In genomic region chr9:29325137-29325536, GRCm38 (mm10) we compare ENCODE assay signal across 21 mouse cellular contexts.
DNase-seq lines count a peak whose midpoint lies in the region; ATAC-seq and TF ChIP-seq lines count a peak whose summit lies in the region.
"Had no signal": no experiment of that assay in that cellular context is flagged by ENCODE, and none has a peak within 500 bp of the region (broad histone marks: within the 10 kb centered on the region; RNA-seq: fewer than 3 reads in every experiment).

No protein-coding gene starts in this region.

- no peak for ATAC-seq in lung, embryonic 14.5 days (ENCODE audit: insufficient read depth)
- ATAC-seq in lung, postnatal 0 days: no peak
- ATAC-seq: activated CD4-positive, CD25-positive, alpha-beta regulatory T cell, adult 4 months; hindbrain, embryonic 16.5 days; inflammation-experienced regulatory T-cells, adult 6 months; intestine, postnatal 0 days had no signal

- H3K36me3 ChIP-seq in lung, embryonic 14.5 days (ENCODE audit: insufficient read depth): no peaks in the 10 kb centered on the region
- H3K36me3 ChIP-seq in lung, postnatal 0 days (ENCODE audit: insufficient read depth, low read length): no peaks in the 10 kb centered on the region
- H3K36me3 ChIP-seq: embryonic facial prominence, embryonic 13.5 days; forebrain, embryonic 12.5 days; hindbrain, embryonic 12.5 days had no signal

- no peak overlapping the region for H3K27ac ChIP-seq in lung, embryonic 14.5 days (ENCODE audit: low read depth)
- no peak overlapping the region for H3K27ac ChIP-seq in lung, postnatal 0 days (ENCODE audit: low read length)
- H3K27ac ChIP-seq: embryonic facial prominence, embryonic 13.5 days; forebrain, embryonic 12.5 days; heart, adult 2 months; hindbrain, embryonic 12.5 days had no signal

- H3K4me1 ChIP-seq in lung, embryonic 14.5 days (ENCODE audit: insufficient read depth): no peaks in the 10 kb centered on the region; the same call in 1 of the 2 replicates
- no peaks in the 10 kb centered on the region for H3K4me1 ChIP-seq in lung, postnatal 0 days (ENCODE audit: insufficient read depth, low read depth, low read length)
- H3K4me1 ChIP-seq: embryonic facial prominence, embryonic 13.5 days; forebrain, embryonic 12.5 days; hindbrain, embryonic 12.5 days had no signal

- TF ChIP-seq EP300 in lung, postnatal 0 days (IDR thresholded peaks at IDR 0.05): no peak

- no peak overlapping the region for H3K4me3 ChIP-seq in lung, embryonic 14.5 days (ENCODE audit: low read depth, low read length)
- H3K4me3 ChIP-seq in lung, postnatal 0 days (ENCODE audit: low read depth, low read length): no peak overlapping the region
- H3K4me3 ChIP-seq: embryonic facial prominence, embryonic 13.5 days; forebrain, embryonic 12.5 days; heart, adult 2 months; hindbrain, embryonic 12.5 days had no signal

- no peaks in the 10 kb centered on the region for H3K9me3 ChIP-seq in lung, embryonic 14.5 days (ENCODE audit: low read depth, low read length)
- H3K9me3 ChIP-seq in lung, postnatal 0 days (ENCODE audit: low read length): no peaks in the 10 kb centered on the region
- H3K9me3 ChIP-seq: embryonic facial prominence, embryonic 13.5 days; forebrain, embryonic 12.5 days; hindbrain, embryonic 12.5 days had no signal

- WGBS in lung, embryonic 14.5 days: 72% methylated on average over 8 of the region's 8 CpGs
- 74% methylated on average over 8 of the region's 8 CpGs for WGBS in lung, postnatal 0 days

- no peak for TF ChIP-seq CTCF in lung, embryonic 14.5 days (IDR thresholded peaks at IDR 0.05; ENCODE audit: low read depth)
- TF ChIP-seq CTCF in lung, postnatal 0 days (IDR thresholded peaks at IDR 0.05): no peak

- DNase-seq in cerebellum, adult 8-10 months: peak; percentile 17
- DNase-seq in cerebellum, adult 11 months: no peak
- peak; percentile 11 to 16 for DNase-seq in heart, postnatal 10 days
- DNase-seq in heart, adult 8-10 months (ENCODE audit: low spot score): no peak
- DNase-seq in lung, embryonic 14.5 days: peak; percentile 20
- DNase-seq in lung, postnatal 0 days (ENCODE audit: low spot score): no peak
- DNase-seq in brain, adult 2 months (ENCODE audit: low read depth, low spot score): peak; percentile 46
- DNase-seq: adrenal gland, adult 2 months; cerebellum, adult 11-12 months; cerebellum, adult 9-11 months; cerebellum, postnatal 36 days; gastrocnemius, postnatal 10 days; heart, adult 2 months; heart, postnatal 36 days had no signal

- H3K9ac ChIP-seq in lung, embryonic 14.5 days: no peak overlapping the region
- H3K9ac ChIP-seq in lung, postnatal 0 days (replicated peaks; ENCODE audit: low read depth): no peak overlapping the region
- H3K9ac ChIP-seq: embryonic facial prominence, embryonic 13.5 days; forebrain, embryonic 12.5 days; hindbrain, embryonic 12.5 days had no signal

- intact Hi-C loops in heart, postnatal 10 days (cut with DNase I): no loop called here

- H3K27me3 ChIP-seq in lung, embryonic 14.5 days (ENCODE audit: insufficient read depth, low read length): no peaks in the 10 kb centered on the region
- H3K27me3 ChIP-seq in lung, postnatal 0 days (replicated peaks; ENCODE audit: insufficient read depth, low read length): no peaks in the 10 kb centered on the region
- H3K27me3 ChIP-seq: embryonic facial prominence, embryonic 13.5 days; forebrain, embryonic 12.5 days; hindbrain, embryonic 12.5 days had no signal

- no peak overlapping the region for H3K4me2 ChIP-seq in lung, embryonic 14.5 days
- no peak overlapping the region for H3K4me2 ChIP-seq in lung, postnatal 0 days (replicated peaks; ENCODE audit: low read depth, low read length)
- H3K4me2 ChIP-seq: embryonic facial prominence, embryonic 13.5 days; forebrain, embryonic 12.5 days; hindbrain, embryonic 12.5 days had no signal

Comparison
In these comparisons a context has a peak if more than half of its experiments do, and no peak if none do; other contexts are left out.
1. DNase-seq: peak in cerebellum, adult 8-10 months (single experiment), heart, postnatal 10 days (2 of 2), lung, embryonic 14.5 days (single experiment) and brain, adult 2 months (single experiment); none in cerebellum, adult 11 months (single experiment), heart, adult 8-10 months (single experiment) and lung, postnatal 0 days (single experiment).